Mouse (Mus musculus): ENCODE results near the gene Abl1.

- TF ChIP-seq POLR2A (IDR thresholded peaks at IDR 0.05; ENCODE audit: insufficient read depth, low read depth, low read length) (no peak), EP300 (IDR thresholded peaks at IDR 0.05; ENCODE audit: insufficient read depth, low read depth, low read length) (no peak), CTCF (IDR thresholded peaks at IDR 0.05) (no peak)
Observed at GRCm38 (mm10) chr2:31767815-31768214, 79.6 kb downstream of the Abl1 start.
